Mouse (Mus musculus) cerebellum, adult 11 months (tissue): ENCODE measurements around the gene Rgs19.

Source experiments
- DNase-seq: peaks from one replicate; pipeline ENCODE4 v3.0.0; 2022

Rgs19 gene

GRCm38 (mm10) chr2:181681978-181682377 is 11.8 kb downstream of the Rgs19 start:
- DNase-seq, result no peak

- DNase-seq, result no peak
Measured at GRCm38 (mm10) chr2:181680716-181681117, 13.1 kb downstream of the Rgs19 start.

- peak; percentile 78 for DNase-seq
Measured at GRCm38 (mm10) chr2:181679951-181680715, 13.6 kb downstream of the Rgs19 start, which contains the start of gene Tcea2. Tcea2 (plus strand) TSS chr2:181680310.

- peak; percentile 60 for DNase-seq
Measured at GRCm38 (mm10) chr2:181678780-181679179, 15.0 kb downstream of the Rgs19 start.

- no peak for DNase-seq
Measured at GRCm38 (mm10) chr2:181677755-181678098, 16.1 kb downstream of the Rgs19 start.

GRCm38 (mm10) chr2:181677096-181677754 is 16.6 kb downstream of the Rgs19 start:
- DNase-seq, result no peak

- DNase-seq, result no peak
Measured at GRCm38 (mm10) chr2:181676424-181676823, 17.4 kb downstream of the Rgs19 start.

- peak; percentile 36 for DNase-seq
Measured at GRCm38 (mm10) chr2:181675454-181675853, 18.3 kb downstream of the Rgs19 start.

- DNase-seq, result no peak
Measured at GRCm38 (mm10) chr2:181674934-181675333, 18.8 kb downstream of the Rgs19 start.

- DNase-seq, result no peak
Measured at GRCm38 (mm10) chr2:181673501-181673900, 20.3 kb downstream of the Rgs19 start.

GRCm38 (mm10) chr2:181671984-181672383 is 21.8 kb downstream of the Rgs19 start:
- no peak for DNase-seq

- DNase-seq, result no peak
Measured at GRCm38 (mm10) chr2:181671326-181671725, 22.5 kb downstream of the Rgs19 start, which contains the start of gene Sox18. Sox18 (minus strand) TSS chr2:181671640.

- DNase-seq, result no peak
Measured at GRCm38 (mm10) chr2:181670913-181671311, 22.9 kb downstream of the Rgs19 start.

GRCm38 (mm10) chr2:181670285-181670912 is 23.4 kb downstream of the Rgs19 start:
- no peak for DNase-seq

GRCm38 (mm10) chr2:181663298-181663630 is 30.5 kb downstream of the Rgs19 start:
- DNase-seq, result no peak

- DNase-seq, result no peak
Measured at GRCm38 (mm10) chr2:181662620-181663297, 31.0 kb downstream of the Rgs19 start.

- peak; percentile 71 for DNase-seq
Measured at GRCm38 (mm10) chr2:181659609-181660055, 34.1 kb downstream of the Rgs19 start.

- no peak for DNase-seq
Measured at GRCm38 (mm10) chr2:181658930-181659555, 34.7 kb downstream of the Rgs19 start.

GRCm38 (mm10) chr2:181658528-181658927 is 35.2 kb downstream of the Rgs19 start:
- DNase-seq, result no peak

- DNase-seq, result no peak
Measured at GRCm38 (mm10) chr2:181657441-181657840, 36.3 kb downstream of the Rgs19 start.

- no peak for DNase-seq
Measured at GRCm38 (mm10) chr2:181656734-181657133, 37.0 kb downstream of the Rgs19 start, which contains the start of gene Gm29797. Gm29797 (plus strand) TSS chr2:181657034.

- DNase-seq, result no peak
Measured at GRCm38 (mm10) chr2:181653523-181653922, 40.3 kb downstream of the Rgs19 start.

- DNase-seq, result no peak
Measured at GRCm38 (mm10) chr2:181653065-181653464, 40.7 kb downstream of the Rgs19 start.
